Mouse (Mus musculus) layer of hippocampus, adult 9-10 months (tissue): ENCODE data around the gene Txk.

Experiments used
- DNase-seq: peaks from one replicate; pipeline ENCODE4 v3.0.0; 2022; ENCODE audit warnings: low spot score

The Txk gene

DNA sequence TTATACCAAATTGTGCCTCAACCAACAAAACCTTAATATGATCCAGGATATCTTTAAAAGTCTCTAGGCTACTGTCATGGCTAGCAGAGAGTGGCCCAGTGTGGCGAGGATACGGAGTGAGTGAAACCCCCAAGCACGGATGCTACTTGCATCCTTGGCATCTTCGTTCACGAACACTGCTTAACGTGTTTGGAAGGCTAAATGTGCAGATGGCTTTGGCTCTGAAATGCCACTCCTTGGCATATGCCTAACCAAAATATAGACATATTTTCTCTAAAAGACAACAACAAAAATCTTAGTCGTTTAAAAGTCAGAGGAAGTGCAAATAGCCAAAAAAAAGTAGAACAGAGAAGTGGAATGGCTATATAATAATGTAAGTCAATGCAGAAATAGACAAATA, 63.0 kb downstream of the Txk start:
- DNase-seq = no peak

DNA sequence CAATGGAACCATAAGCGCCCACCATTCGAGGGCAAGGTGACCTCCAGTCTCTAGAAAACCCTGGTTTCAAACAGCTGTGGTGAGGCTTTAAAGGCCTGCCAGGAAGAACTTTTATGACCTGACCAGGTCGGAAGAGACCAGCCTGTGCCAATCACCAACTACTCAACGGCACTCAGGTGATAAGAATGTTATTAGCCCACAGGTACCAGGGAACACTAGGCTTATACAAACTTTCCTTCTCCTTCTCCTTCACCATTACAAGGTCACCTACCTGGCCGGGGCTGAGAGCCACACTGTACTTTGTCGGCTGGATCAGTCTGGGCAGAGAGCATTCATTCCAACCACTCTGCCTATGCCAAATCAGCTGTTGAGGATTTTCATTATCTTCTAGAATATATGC, 71.1 kb downstream of the Txk start:
- no peak for DNase-seq

DNA sequence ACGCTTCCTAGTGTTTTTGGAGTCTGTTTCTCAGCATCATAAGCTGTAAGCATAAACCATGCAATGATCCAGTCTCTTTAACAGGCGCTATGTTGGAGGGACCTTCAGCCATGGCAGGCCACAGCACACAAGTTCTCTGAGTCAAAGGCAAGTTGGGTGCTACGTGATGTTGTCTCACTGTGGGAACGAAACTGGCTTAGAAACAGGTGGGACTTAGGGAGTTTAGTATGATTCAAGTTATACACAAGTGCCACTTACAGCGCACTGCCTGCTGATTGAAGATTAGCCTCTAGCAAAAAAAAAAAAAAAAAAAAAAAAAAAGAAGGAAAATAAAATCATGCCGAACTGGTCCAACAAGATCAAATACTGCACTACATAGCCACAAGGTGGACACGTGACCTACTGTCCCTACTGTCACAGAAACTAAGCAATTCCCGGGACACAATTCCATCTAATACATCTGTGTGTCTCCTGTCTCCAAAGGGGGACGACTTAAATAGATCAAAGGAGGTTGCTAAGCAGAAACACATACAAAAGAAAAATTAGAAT, 77.5 kb downstream of the Txk start:
- no peak for DNase-seq

DNA sequence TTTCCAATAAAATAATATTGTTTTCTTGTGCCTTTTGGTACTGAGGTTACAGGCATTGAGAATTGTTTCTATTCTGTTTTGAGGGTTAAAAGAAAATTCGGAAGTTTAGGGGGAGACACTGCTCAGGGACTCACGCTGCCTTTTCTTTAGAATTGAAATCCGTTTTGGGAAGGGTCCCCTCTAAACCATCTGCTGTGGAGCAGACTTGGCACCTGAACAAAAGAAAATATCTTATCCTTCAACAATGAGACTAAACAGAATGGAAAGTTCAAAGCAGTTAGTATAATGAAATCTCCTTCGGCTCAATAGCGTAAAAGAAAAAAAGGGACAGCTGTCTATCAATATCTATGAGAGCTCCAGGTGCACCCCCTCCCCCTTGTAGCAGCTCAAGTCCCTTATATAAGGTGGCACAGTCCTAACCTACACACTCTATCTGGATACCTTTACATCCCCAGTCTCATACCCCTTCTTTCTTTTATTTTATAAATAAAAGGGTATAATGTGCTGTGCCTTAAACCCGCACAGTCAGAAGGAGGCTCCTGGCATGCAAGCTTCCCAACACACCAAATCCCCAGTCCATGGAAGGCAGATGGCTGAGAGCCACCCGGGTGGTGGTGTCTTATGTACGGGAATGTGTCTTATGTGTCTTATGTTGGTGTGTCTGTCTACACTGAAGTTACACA, 81.4 kb downstream of the Txk start:
- no peak for DNase-seq

DNA sequence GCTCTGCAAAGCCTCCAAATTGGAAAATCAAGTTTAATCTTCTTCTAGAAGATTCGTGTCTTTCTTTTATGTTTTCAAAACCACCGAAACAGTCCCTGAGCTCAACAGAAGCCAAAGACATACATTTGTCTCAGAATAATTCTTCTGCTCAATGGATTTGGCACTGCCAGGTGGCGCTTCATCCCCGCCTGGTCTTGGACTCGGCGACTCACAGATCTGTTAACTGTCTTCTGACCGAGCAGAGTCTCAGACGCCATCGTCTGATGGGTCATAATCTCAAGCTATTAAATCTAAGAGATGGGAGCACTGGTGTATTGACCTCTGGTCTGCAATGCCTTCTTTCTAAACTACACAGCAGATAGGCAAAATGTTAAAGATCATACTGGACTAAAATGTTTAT, 84.2 kb downstream of the Txk start:
- no peak for DNase-seq

DNA sequence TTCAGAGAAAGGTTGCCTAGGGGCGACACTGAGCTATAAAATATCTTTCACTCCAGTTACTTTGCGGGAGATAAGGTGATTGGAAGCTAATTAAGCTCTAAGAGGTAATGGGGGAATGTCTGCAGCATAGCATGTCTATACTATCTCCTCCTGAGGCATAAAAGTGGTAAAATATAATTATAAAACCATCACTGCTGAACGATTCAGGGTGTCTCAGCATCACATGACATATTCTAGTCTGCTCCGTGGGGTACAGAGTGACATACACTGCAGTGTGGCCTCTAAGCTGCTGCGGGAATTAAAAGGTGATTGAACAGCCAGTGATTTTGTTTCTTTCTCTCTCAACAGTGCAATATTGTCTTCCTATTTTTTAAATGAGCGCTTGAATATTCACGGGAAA, 86.1 kb downstream of the Txk start:
- no peak for DNase-seq

DNA sequence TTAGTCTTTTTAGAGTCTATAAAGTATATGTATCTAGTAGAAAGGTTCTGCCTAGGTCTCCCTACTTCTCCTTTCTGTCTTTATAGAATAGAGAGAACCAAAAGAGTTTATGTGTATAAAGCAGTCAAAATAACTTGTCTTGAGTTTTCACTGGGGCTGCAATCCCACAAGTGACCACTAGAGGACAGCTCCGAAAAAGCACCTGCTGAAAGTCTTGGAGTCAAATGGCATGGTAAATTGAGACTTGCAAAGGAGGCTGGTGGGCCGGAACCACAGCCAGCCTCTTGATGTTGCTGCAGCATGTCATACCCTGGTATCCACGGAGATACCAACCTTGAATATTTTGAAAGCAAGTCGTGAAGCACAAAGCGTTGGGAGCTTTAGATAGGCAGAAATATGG, 87.3 kb downstream of the Txk start:
- DNase-seq = no peak

DNA sequence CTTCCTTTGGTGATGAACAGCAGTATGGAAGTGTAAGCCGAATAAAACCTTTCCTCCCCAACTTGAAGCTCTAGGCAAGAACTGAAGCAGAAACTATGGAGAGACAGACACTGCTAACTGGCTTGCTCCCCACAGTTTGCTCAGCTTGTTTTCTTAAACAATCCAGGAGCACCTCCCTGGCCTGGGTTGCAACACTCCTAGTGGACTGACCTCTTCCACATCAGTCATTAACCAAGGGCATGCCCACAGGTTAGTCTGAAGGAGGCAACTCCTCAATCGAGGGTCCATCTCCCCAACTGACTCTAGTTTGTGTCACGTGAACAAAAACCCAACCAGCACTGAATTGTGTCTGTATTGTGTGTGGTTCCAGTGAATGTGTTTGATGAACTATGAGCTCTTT, 87.7 kb downstream of the Txk start:
- DNase-seq = no peak

DNA sequence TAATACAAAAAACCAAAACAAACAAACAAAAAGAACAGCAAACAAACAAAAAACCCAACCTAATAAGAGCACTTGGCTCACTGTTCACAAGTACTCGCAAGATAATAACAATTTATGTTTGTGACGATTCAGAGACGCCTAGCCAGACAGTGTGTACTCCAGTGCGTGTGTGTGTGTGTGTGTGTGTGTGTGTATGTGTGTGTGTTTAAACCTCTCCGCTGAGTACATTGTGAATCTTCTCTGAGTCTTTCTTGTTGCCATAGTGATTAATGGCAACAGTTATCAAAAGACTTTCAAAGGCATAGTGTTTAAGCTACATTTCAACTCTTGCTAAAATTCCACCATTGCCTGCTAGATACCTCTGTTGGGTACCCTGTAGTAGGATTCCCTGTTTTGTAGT, 88.5 kb downstream of the Txk start:
- DNase-seq = no peak

DNA sequence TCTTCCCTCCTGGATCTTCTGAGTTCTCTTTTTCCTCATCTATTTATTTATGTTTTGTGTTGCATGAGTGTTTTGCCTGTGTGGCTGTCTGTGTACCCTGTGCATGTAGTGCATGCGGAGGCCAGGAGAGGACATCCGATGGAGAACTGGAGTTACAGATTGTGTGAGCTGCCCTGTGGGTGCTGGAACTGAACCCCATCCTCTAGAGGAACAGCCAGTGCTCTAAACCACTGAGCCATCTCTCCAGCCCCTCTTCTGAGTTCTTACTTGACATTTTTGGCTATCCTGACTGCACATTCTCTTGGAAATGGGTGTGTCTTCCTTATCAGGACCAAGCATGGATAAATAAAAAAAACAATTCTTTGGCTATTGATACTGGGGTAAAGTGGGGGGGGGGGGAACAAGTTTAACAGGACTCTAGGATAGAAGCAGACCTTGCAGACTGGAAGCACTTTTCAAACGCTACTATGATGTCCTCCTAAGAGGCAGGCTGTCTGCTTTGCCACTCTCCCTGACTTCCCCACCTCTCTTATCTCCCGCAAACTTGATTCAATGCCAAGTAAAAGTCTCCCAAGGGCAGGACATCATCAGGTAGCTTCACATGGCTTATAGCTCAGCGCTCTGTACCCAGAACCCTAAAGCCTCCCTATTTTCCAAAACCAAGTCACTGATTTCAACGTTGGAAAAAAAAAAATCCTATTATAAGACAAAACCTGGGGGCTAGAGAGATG, 91.4 kb downstream of the Txk start:
- DNase-seq = no peak

DNA sequence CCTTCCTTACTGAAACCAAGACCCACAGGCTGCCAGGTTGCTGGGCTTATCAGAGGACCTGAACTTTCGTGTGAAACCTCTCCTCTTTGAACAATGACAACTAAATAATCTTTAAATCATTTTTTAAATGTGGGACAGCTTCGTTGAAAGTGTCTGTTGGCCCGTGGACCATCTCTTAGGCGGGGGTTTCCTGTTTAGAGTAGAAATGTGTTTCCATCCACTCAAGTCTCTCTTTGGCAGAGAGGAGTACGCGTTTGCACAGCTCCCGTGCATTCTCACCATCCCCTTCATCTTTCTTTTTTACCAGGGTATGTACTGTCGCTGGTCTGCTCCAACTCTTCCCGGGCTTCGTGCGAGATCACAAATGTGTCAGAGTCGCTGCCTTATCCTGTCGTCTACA, 94.2 kb downstream of the Txk start:
- DNase-seq = no peak

DNA sequence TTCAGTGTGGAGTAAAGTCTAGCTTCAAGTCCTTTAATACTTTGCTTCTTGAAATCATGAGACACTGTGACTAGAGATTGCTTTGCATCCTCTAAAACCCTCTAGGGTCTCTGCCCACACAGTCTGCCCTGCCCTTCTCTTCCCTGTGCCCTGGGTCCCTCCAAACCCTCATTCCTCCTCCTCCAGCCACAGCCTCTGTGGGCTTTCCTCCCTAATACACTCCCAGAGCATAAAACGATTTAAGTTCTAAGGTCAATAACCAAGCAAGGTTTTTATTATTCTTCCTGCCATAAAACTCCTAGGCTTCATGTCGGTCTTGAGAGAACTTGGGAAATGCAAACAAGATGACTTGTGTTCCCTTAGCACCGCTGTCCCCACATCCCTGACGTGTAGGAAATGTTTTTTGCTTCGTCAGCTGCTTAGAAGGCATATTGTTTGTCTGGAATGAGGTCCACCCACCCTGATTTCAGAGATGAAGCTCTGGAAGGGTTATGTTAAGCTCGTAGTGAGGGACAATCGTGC, 96.2 kb downstream of the Txk start:
- DNase-seq = no peak

DNA sequence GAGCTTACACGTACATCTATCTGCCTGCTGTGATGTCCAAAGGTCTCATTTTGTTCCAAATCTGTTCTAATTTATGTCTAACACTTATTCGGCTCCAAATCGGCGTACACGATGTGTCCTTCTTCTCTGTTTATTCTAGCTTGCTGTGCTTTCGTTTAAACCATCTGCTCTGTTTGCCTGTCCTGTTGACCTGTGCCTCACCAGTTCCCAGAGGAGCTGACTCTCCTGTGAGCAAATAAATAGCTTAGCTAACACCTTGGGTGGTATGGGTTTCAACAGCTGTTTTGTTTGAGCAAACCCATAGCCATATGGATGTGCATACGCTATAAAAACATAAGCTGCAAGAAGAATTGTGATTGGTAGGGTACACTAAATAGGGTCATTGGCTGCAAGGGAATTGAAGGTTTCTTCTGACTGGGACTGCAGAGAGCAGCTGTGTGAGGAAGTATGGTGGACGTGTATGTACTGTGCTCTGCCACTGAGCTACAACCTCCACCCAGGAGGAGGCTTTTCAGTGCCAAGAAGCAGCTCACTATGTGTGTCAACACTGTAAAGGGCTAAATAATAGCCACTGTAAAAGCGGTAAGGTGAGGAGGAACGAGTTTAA, 99.4 kb downstream of the Txk start:
- no peak for DNase-seq

DNA sequence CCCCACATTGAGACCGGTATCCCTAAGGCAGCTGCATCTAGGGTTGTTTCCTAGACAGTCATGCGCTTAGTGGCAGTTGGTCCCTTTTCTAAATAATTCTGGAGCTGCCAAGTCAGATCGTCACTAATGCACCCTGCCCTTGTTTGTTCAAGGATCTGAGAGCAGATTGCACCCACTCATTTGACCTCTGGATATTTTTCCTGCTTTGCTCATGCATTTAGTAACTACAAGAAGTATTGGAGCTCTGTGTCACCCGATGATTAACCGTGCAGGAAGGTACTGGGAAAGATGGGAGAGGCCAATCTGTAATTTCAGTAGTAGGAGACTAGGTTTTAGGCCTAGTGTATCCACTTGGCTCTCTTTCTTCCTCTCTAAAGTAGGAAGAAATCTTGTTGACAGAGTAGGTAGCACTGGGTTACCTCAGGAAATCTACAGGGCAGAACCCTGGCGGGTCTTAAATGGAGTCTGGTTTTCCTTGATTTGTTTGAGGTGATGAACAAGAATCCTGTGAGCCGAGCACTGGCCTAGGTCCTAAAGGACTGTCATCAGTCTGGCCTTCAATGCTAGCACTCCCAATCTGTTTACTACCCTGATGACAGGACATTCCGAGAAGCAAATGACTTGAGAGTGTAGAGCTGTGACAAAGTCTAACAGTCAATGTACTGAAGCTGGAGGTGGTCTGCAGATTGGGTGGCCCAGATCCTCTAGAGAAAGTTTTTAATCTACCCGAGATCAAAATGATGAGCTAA, 103.4 kb downstream of the Txk start:
- DNase-seq = no peak

DNA sequence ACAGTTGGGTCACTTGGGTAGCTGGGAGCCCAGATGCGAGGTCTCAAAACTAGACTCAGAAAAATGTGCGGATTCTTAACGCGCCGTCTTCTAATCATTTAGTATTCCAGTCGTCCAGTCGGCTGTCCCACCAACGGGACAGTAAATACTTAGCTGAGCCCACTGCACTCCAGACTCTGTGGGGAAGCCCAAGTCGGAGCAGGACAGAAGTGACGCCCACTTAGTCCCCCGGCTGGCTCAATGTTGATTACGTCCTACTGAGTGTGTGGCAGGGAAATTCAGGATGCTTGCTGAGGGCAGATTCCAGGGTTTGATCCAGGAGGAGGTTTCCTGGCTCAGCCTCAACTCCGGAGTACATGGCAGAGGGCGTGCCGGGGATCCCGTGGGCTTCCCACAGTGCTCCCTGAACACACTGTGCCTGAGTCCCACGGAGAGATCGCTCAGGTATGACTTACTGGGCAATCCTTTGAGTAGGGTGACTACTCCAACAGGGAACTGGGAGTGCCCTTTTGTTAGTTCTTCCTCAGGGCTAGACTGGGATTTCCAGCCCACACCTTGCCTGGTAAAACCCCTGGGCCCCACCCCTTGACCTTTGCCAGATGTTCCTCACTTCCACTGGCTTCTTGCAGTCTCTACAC, 104.5 kb downstream of the Txk start:
- no peak for DNase-seq

DNA sequence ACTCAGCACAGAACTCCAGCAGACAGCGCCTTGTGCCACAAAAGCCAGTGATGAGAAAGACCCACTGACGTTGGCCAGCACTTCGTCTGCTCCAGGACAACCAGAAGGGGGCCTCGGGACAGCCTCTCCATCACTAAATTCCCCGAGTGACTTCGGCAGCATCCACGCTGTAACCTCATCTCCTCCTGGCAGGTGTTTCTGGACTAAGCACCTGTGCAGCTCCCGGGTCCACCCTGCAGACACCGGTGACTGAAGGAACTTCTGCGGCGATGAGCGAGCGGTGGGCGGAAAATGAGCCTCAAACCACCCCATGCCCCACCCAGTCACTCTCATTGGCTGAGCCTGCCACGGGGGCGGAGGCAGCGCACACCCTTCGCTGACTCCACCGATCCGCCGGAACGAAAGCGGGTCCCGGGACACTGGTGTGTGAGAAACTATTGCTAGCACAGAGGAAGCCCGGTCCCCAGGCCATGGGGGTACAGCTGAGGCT, 105.1 kb downstream of the Txk start, which contains the start of gene Nipal1:
Gene Nipal1 (plus strand): TSS at position 378 of the 490 bp plus-strand sequence.
- DNase-seq = no peak

DNA sequence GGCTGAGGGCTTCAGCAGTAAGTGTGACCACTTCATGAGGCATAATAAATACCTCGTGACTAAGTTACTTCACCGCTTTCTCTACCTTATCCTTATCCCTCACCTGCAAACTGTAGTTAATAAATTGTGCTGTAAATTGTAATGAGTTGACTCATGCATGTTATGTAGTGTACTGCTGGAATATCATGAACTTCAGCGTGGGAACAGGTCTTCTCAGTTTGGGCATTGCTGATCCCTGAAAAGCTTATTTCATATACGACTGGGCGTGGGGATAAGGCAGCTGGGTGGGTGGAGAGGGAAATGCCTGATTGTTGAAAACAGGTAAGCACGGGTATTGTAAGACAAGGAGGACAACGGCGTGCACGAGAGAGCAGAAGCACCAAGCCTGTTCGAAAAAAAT, 105.6 kb downstream of the Txk start:
- no peak for DNase-seq

DNA sequence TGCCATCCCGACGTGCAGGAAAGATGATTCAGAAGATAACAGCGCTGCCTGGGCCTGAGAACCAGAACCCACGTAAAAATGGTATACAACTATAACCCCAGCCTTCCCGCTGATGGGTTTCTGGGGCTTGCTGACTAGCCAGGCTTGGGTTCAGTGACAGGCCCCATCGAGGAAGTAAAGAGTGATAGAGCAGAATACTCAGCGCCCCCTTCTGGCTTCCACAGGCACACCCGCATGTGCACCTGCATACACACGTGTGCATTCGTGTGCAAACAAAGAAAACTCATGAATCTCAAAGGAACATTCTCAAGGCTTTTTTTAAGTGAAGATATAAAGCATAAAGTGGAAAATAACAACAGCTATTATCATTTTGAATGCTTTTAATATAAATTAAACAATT, 106.4 kb downstream of the Txk start:
- DNase-seq = no peak
